Mouse (Mus musculus) spleen, adult 2 months (tissue): ENCODE results near the gene L3mbtl3.

Experiments
- CTCF ChIP-seq: fragments of 200-500 bp; IDR thresholded peaks from 2 replicates; pipeline ENCODE4 v1.5.1; 2011; ENCODE audit warnings: mild to moderate bottlenecking, inconsistent platforms; ENCODE audit not compliant: insufficient read depth, insufficient read length, insufficient replicate concordance; ENCODE audit errors: extremely low read depth
- POLR2A ChIP-seq: fragments of 200-500 bp; IDR thresholded peaks from 2 replicates; pipeline ENCODE4 v1.6.1; 2011; ENCODE audit warnings: low read depth, low read length, inconsistent platforms

GRCm38 (mm10) chr10:26280009-26280408 lies 95.8 kb downstream of the L3mbtl3 start:
- TF ChIP-seq CTCF (no peak), POLR2A (no peak)
